Mouse (Mus musculus): ENCODE measurements around the gene Spp1. TPM values are rescaled to one million over a fixed set of nuclear protein-coding genes. Genes with fewer than 3 reads are reported as not detected.

Spp1 gene
- total RNA-seq, 2 experiments from 2014 or later: 2.3 to 6.6 TPM

DNA sequence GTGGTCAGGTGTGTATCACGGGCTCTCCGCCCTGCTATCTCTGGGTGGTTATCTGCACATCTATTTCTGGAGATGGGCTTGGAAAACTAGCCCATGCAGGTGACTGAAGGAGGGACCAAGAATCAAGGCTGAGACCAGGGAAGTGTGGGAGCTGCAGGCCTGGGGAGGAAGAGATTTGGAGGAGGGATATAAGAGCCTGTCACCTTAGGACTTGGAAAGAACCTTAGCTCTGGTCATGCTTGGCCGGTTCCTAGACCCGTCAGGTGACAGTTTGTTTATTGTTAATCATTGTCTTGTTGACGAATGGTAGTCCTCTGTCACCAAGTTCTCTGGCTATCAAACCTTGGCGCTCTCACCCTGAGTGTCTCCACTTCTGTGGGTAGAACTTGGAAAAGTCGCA, 45.4 kb downstream of the Spp1 start:
- ATAC-seq (replicated peaks; ENCODE audit: poor library complexity, severe bottlenecking): no peak

DNA sequence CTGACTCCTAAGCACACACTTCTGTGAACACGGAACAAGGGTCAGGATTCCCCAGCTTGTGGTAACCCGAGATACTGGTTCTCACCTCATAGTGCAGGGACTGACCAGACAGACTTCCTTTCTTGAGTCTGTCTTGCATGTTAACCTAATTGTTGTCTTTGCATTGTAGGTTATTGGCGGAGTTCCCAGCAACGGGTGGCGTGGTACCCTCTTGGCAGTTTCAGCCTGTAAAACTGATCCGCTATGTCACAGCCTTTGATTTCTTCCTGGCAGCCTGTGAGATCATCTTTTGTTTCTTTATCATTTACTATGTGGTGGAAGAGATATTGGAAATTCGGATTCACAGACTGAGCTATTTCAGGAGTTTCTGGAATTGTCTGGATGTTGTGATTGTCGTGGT, 47.9 kb downstream of the Spp1 start:
- ATAC-seq (replicated peaks; ENCODE audit: poor library complexity, severe bottlenecking): no peak

Other genes starting within 250 kb of the Spp1 start
- gene Dmp1, start 232.5 kb upstream of the Spp1 start, total RNA-seq (2014; fragmentation: Nextera tagmentation): not detected in 2 replicates
- gene Dmp1, start 232.5 kb upstream of the Spp1 start, total RNA-seq (2017): not detected in 2 replicates
- not detected in 2 replicates for gene Ibsp, start 135.9 kb upstream of the Spp1 start, total RNA-seq (2014; fragmentation: Nextera tagmentation)
- 1.0 TPM in 1 of 2 replicates, not detected in the other for gene Ibsp, start 135.9 kb upstream of the Spp1 start, total RNA-seq (2017)
- not detected in 2 replicates for gene Mepe, start 109.8 kb upstream of the Spp1 start, total RNA-seq (2014; fragmentation: Nextera tagmentation)
- not detected in 2 replicates for gene Mepe, start 109.8 kb upstream of the Spp1 start, total RNA-seq (2017)
- gene Pkd2, start 24.3 kb downstream of the Spp1 start, total RNA-seq (2014; fragmentation: Nextera tagmentation): 4.3 and 4.8 TPM in 2 replicates
- gene Pkd2, start 24.3 kb downstream of the Spp1 start, total RNA-seq (2017): 3.5 TPM in 2 replicates
- gene BC005561, start 73.2 kb downstream of the Spp1 start, total RNA-seq (2014; fragmentation: Nextera tagmentation): 14.7 and 15.2 TPM in 2 replicates
- 11.5 and 16.8 TPM in 2 replicates for gene BC005561, start 73.2 kb downstream of the Spp1 start, total RNA-seq (2017)

Data from granulocyte monocyte progenitor cell, adult 5-6 weeks (primary cell).